Mouse (Mus musculus): ENCODE measurements around the gene Itprid2. TPM values are rescaled to one million over a fixed set of nuclear protein-coding genes. Genes with fewer than 3 reads are reported as not detected.

Gene Itprid2
- total RNA-seq, 2 experiments from 2014 or later, result 44.8 to 51.5 TPM

DNA sequence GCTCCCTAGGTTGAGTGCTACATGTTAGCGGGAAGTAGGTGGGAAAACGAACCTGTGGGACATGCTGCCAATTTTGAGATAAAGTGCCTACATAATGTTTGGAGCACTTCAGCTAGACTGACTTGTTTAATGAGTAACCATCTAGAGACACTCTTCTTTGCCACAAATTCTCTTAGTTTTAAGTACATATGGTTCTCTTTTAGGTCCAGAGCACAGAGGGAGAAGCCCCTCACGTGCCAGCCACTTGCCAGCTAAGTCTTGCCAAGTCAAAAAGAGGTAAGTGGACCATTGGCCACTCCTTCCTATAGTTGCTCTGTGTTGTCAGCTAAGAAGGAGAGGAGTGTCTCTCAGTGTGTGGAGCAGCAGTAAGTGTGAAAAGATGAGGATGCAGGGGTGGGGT, 16.0 kb downstream of the Itprid2 start:
- DNase-seq, result no peak

- no peak for DNase-seq
Measured at GRCm38 (mm10) chr2:79651701-79652100, 16.5 kb downstream of the Itprid2 start.

GRCm38 (mm10) chr2:79652502-79652901, 17.4 kb downstream of the Itprid2 start:
- no peak for DNase-seq

DNA sequence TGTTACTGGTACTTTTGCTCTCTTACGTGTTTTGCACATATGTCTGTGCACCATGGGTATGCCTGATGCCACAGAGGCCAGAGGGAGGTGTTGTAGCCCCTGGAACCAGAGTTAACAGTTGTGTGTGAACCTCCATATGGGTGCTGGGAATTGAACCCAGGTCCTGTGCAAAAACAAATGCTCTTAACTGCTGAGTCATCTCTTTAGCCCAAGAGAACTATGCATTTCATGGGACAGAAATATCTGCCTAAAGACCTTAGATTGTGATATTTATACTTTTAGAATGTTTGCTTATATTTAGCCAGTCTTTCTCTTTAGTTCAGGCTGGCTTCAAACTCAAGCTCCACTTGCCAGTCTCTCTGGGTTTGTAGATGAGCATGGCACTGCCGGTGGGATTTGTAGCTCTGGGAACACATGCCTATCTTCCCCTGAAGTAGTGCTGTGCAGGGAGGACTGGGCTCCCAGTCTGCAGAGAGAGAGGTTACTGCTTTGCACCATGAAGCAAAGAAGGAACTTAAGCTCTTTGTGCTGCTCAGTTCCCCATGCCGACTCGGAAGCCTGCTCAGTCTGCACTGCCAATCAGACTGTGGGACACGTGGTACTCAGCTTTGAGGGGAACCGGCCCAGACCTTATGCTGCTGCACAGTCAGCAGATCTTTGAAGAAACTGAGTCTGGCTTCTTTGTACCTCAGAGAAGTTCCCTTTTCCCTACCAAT, 18.1 kb downstream of the Itprid2 start:
- DNase-seq, result no peak

DNA sequence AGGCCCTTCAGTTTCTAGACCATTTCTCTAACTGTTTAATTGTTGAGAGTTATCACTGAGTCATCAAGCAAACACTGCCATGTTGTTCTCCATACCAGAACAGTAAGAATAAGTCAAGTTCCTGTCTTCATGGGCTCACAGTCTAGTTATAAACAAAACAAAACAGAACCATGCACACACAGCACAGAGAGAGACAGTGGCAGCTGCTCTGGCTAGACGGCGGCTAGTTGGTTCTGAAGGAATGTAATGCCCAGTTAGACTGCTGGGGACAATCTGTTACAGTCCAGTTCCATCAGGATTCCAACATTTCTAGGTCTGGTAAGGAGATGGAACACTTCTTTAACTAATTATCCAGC, 18.6 kb downstream of the Itprid2 start:
- DNase-seq, result no peak

- DNase-seq, result no peak
Measured at GRCm38 (mm10) chr2:79657062-79657461, 21.9 kb downstream of the Itprid2 start.

DNA sequence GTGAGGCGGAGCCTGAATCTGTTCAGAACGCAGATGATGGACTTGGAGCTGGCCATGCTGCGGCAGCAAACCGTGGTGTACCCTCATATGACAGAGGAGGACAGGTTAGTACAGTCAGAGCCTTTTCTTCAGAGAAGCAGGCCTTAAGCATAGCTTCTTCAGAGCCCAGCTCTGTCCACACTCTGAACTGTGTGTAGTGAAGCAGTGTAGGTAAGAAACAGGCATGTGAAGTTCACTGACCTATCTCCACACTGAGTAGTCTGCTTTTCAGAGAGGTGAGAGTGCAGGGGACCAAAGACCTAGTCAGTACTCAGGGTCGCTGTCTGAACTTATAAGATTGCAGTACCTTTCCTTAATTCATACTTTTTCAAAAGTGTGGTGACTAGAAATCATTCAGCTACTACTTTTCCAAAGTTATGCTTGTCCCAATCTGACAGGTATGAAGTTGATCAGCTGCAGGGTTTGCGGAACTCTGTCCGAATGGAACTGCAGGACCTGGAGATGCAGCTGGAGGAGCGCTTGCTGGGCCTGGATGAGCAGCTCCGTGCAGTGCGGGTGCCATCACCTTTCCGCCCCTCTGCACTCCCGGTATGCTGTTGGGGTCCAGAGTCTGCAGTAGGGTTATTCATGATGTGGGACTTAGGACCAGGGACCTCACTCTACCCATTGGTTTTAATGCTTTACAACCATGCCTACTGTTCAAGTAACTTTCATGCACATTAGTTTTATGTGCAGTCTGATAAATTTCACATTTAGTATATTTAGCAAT, 25.4 kb downstream of the Itprid2 start:
- no peak for DNase-seq

DNA sequence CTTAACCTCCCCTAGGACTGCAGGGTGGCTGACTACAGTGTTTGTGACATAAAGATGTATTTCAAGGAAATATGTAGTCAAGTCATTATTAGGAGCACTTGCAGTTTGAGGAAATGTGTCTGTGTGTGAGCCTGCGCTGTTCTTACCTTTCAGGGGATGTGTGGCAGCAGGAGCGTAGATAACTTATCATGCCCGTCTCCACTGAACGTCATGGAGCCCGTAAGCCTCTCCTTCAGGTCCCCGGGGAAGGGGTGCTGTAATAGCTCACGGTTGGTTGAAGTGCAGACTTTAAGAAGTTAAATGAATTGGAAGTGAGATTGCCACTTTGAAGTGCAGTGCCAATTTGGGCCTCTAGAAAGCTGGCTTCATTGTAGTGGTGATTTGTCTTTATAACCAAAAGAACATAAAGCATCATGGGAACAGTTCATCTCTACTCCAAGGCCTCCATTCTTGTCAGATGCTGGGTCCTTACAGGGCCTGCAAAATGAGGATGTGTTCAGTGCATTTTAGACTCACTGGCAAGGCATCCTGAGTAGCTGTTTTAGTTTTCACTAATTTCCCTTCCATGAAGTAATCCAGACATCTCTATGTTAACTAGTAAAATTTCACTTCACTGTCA, 26.4 kb downstream of the Itprid2 start:
- DNase-seq, result no peak

GRCm38 (mm10) chr2:79664532-79665286, 29.6 kb downstream of the Itprid2 start:
- no peak for DNase-seq

- no peak for DNase-seq
Measured at GRCm38 (mm10) chr2:79665492-79665891, 30.3 kb downstream of the Itprid2 start.

GRCm38 (mm10) chr2:79675266-79675665, 40.1 kb downstream of the Itprid2 start:
- no peak for DNase-seq

DNA sequence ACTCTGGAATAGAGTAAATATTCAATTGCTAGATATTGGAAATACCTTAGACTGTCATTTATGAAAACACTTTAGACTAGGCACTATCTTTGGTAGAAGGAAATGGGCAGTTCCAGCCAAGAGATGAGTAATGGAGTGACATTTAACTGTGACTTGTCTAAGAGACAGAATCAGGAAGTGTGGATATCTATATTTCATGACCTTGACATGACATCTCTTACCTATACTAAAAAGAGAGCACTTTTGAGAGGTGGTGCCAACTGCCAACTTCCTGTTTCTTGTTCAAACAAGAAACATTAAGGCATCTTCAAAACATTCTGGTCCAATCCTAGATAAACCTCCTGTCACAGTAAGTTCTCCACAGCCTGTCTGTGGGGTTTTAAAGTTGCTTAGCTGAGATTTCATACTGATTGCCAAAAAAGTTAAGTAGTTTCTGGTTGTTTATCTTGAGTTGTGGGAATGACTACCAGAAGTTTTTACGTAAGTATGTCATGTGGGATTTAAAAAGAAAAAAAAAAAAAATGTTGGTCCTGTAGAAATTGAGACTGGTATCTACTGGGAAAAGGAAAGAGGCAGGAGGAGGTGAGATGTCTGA, 42.6 kb downstream of the Itprid2 start:
- no peak for DNase-seq

GRCm38 (mm10) chr2:79681672-79682071, 46.5 kb downstream of the Itprid2 start:
- no peak for DNase-seq

DNA sequence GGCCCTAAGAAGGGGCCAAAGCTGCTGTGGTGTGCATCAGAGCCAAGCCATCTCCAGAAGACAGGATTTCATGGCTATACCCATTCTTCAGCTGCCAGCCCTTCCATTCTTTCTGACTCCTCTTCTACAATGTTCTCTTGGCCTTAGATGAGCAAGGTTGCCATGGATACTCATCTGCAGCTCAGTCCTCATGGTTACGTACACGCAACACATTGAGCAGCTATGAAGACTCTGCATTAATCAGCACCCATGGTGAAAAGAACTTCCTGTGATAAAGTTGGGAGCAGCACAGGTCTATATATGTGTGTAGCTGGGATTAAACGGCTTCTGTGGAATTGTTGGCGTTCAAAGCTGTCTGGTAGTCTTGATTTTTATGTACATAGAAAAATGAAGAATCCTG, 48.1 kb downstream of the Itprid2 start:
- no peak for DNase-seq

- DNase-seq, result no peak
Measured at GRCm38 (mm10) chr2:79690838-79691237, 55.7 kb downstream of the Itprid2 start.

- no peak for DNase-seq
Measured at GRCm38 (mm10) chr2:79695190-79695589, 60.0 kb downstream of the Itprid2 start.

DNA sequence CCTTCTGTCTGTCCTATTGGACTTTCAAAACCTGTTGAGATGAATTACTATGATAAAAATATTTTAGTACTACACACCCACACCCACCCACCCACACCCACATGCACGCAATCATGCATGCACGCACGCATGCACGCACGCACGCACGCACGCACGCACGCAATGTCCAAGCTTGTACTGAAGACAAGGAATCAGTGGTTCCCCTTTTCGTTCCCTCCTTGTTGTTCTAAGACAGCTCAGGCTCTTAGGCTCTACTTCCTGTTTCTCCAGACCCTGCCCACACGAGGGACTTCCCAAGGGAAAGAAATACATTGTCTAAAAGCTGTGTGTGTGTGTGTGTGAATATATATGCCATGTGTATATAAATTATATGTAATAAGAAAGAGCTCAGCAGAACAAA, 60.8 kb downstream of the Itprid2 start:
- DNase-seq, result no peak

GRCm38 (mm10) chr2:79696478-79697230, 61.5 kb downstream of the Itprid2 start:
- DNase-seq, result no peak

- DNase-seq, result no peak
Measured at GRCm38 (mm10) chr2:79698166-79698565, 63.0 kb downstream of the Itprid2 start.

DNA sequence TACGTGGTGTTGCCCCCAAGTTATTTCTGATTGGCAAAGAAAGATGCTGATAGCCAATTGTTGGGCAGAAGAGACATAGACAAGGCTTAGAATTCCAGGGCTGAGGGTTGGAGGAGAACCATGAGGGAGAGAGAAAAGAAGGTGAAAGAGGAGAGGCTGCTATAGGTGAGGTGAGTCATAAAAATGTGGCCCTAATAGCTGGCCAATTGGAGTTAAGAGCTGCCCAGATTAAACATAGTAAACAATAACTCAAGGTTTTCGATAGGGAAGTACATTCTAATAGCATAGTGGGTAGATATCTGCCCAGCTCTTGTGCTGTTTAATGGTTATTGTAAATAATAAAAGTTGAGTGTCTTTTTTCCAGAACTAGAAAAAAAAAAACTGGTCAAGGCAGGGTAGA, 69.6 kb downstream of the Itprid2 start:
- DNase-seq, result no peak

DNA sequence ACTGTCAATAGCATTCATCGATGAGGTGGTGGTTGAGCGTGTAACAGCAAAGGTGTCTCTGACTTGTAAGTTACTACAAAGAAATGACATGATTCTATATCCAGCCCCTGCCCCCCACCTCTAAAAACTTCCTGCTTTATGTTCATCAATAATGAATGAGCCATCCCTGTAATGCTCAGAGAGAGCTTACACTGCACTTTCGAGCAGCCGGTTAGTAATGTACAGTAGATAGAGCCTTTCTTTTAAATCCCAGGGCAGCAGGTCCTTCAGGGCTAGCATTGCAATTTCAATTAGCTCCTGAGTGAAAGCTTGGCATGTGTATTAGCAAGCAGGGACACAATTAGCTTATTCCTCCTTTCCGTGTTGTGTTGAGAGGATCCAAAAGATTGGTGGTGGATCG, 72.4 kb downstream of the Itprid2 start, which contains the start of gene Ppp1r1c:
Ppp1r1c (plus strand) TSS at position 206 of the 400 bp plus-strand sequence.
- DNase-seq, result no peak
